Mouse (Mus musculus): ENCODE data around the gene Stk11. TPM values are rescaled to one million over a fixed set of nuclear protein-coding genes. Genes with fewer than 3 reads are reported as not detected.
A peak's percentile ranks its signal among the peaks of the same experiment; 100 is the strongest.

Gene Stk11
- polyA plus RNA-seq, 1 experiment from 2014 or later, result 13.8 TPM

- peaks cover 54% of the 10 kb centered on the region for H3K36me3 ChIP-seq (ENCODE audit: control insufficient read depth, insufficient read depth)
- H3K27me3 ChIP-seq (ENCODE audit: control insufficient read depth, insufficient read depth, low read length), result no peaks in the 10 kb centered on the region
- no peak for ATAC-seq (replicated peaks; ENCODE audit: extremely low read depth, insufficient read depth, low FRiP score)
- H3K4me1 ChIP-seq (ENCODE audit: control insufficient read depth, insufficient read depth, low read length), result peaks cover 75% of the 10 kb centered on the region
- H3K9ac ChIP-seq (ENCODE audit: low read length), result peak overlapping the region; percentile 4; the same call in 1 of the 2 replicates
- no peak overlapping the region for H3K27ac ChIP-seq (ENCODE audit: low read length)
- H3K4me2 ChIP-seq (ENCODE audit: low read depth, low read length), result no peak overlapping the region
- no peak overlapping the region for H3K4me3 ChIP-seq (ENCODE audit: low read length)
- no peaks in the 10 kb centered on the region for H3K9me3 ChIP-seq (replicated peaks; ENCODE audit: control insufficient read depth, low read length)
- 50% methylated on average over 1 of the region's 1 CpGs for WGBS
These were observed 39.7 kb downstream of the Stk11 start for GRCm38 (mm10) chr10:80155277-80155676.

- no peak overlapping the region for H3K4me2 ChIP-seq (ENCODE audit: low read depth, low read length)
- peaks cover 84% of the 10 kb centered on the region for H3K4me1 ChIP-seq (ENCODE audit: control insufficient read depth, insufficient read depth, low read length)
- no peaks in the 10 kb centered on the region for H3K9me3 ChIP-seq (replicated peaks; ENCODE audit: control insufficient read depth, low read length)
- WGBS, result 75% methylated on average over 29 of the region's 29 CpGs
- H3K27ac ChIP-seq (ENCODE audit: low read length), result peak overlapping the region; percentile 74
- no peak overlapping the region for H3K4me3 ChIP-seq (ENCODE audit: low read length)
- ATAC-seq (replicated peaks; ENCODE audit: extremely low read depth, insufficient read depth, low FRiP score), result no peak
- H3K27me3 ChIP-seq (ENCODE audit: control insufficient read depth, insufficient read depth, low read length), result no peaks in the 10 kb centered on the region
- peaks cover 54% of the 10 kb centered on the region for H3K36me3 ChIP-seq (ENCODE audit: control insufficient read depth, insufficient read depth)
- no peak overlapping the region; the same call in 1 of the 2 replicates for H3K9ac ChIP-seq (ENCODE audit: low read length)
These were observed 40.6 kb downstream of the Stk11 start for GRCm38 (mm10) chr10:80156002-80156751.

- peak overlapping the region; percentile 14; the same call in 1 of the 2 replicates for H3K9ac ChIP-seq (ENCODE audit: low read length)
- no peak overlapping the region for H3K4me2 ChIP-seq (ENCODE audit: low read depth, low read length)
- H3K9me3 ChIP-seq (replicated peaks; ENCODE audit: control insufficient read depth, low read length), result no peaks in the 10 kb centered on the region
- H3K27me3 ChIP-seq (ENCODE audit: control insufficient read depth, insufficient read depth, low read length), result no peaks in the 10 kb centered on the region
- WGBS, result 40% methylated on average over 7 of the region's 7 CpGs
- H3K4me3 ChIP-seq (ENCODE audit: low read length), result no peak overlapping the region
- H3K4me1 ChIP-seq (ENCODE audit: control insufficient read depth, insufficient read depth, low read length), result peaks cover 86% of the 10 kb centered on the region
- ATAC-seq (replicated peaks; ENCODE audit: extremely low read depth, insufficient read depth, low FRiP score), result no peak
- H3K27ac ChIP-seq (ENCODE audit: low read length), result peak overlapping the region; percentile 74
- peaks cover 51% of the 10 kb centered on the region for H3K36me3 ChIP-seq (ENCODE audit: control insufficient read depth, insufficient read depth)
These were observed 41.1 kb downstream of the Stk11 start for GRCm38 (mm10) chr10:80156752-80157053.

GRCm38 (mm10) chr10:80157141-80157929 is 41.7 kb downstream of the Stk11 start:
- Histone ChIP-seq H3K27ac (ENCODE audit: low read length) (peak overlapping the region; percentile 74), H3K4me1 (ENCODE audit: control insufficient read depth, insufficient read depth, low read length) (peaks cover 86% of the 10 kb centered on the region), H3K9me3 (replicated peaks; ENCODE audit: control insufficient read depth, low read length) (no peaks in the 10 kb centered on the region), H3K9ac (ENCODE audit: low read length) (peak overlapping the region; percentile 52; the same call in 1 of the 2 replicates), H3K4me2 (ENCODE audit: low read depth, low read length) (no peak overlapping the region), H3K27me3 (ENCODE audit: control insufficient read depth, insufficient read depth, low read length) (no peaks in the 10 kb centered on the region), H3K36me3 (ENCODE audit: control insufficient read depth, insufficient read depth) (peaks cover 50% of the 10 kb centered on the region), H3K4me3 (ENCODE audit: low read length) (no peak overlapping the region)
- WGBS, result 53% methylated on average over 15 of the region's 15 CpGs
- ATAC-seq (replicated peaks; ENCODE audit: extremely low read depth, insufficient read depth, low FRiP score), result no peak

- Histone ChIP-seq H3K4me3 (ENCODE audit: low read length) (no peak overlapping the region; the same call in 1 of the 2 replicates), H3K27me3 (ENCODE audit: control insufficient read depth, insufficient read depth, low read length) (no peaks in the 10 kb centered on the region), H3K4me2 (ENCODE audit: low read depth, low read length) (peak overlapping the region; percentile 74), H3K4me1 (ENCODE audit: control insufficient read depth, insufficient read depth, low read length) (peaks cover 79% of the 10 kb centered on the region), H3K36me3 (ENCODE audit: control insufficient read depth, insufficient read depth) (peaks cover 39% of the 10 kb centered on the region), H3K9me3 (replicated peaks; ENCODE audit: control insufficient read depth, low read length) (no peaks in the 10 kb centered on the region), H3K27ac (ENCODE audit: low read length) (peak overlapping the region; percentile 98), H3K9ac (ENCODE audit: low read length) (peak overlapping the region; percentile 49)
- 11% methylated on average over 18 of the region's 18 CpGs for WGBS
- no peak; the same call in 1 of the 2 replicates for ATAC-seq (replicated peaks; ENCODE audit: extremely low read depth, insufficient read depth, low FRiP score)
These were observed 42.8 kb downstream of the Stk11 start for GRCm38 (mm10) chr10:80158307-80158986.

GRCm38 (mm10) chr10:80159021-80159560 is 43.5 kb downstream of the Stk11 start:
- peak overlapping the region; percentile 98 for H3K27ac ChIP-seq (ENCODE audit: low read length)
- no peaks in the 10 kb centered on the region for H3K27me3 ChIP-seq (ENCODE audit: control insufficient read depth, insufficient read depth, low read length)
- peaks cover 80% of the 10 kb centered on the region for H3K4me1 ChIP-seq (ENCODE audit: control insufficient read depth, insufficient read depth, low read length)
- H3K9ac ChIP-seq (ENCODE audit: low read length), result peak overlapping the region; percentile 49
- peak overlapping the region; percentile 51 for H3K4me3 ChIP-seq (ENCODE audit: low read length)
- peaks cover 33% of the 10 kb centered on the region for H3K36me3 ChIP-seq (ENCODE audit: control insufficient read depth, insufficient read depth)
- no peaks in the 10 kb centered on the region for H3K9me3 ChIP-seq (replicated peaks; ENCODE audit: control insufficient read depth, low read length)
- H3K4me2 ChIP-seq (ENCODE audit: low read depth, low read length), result peak overlapping the region; percentile 74
- ATAC-seq (replicated peaks; ENCODE audit: extremely low read depth, insufficient read depth, low FRiP score), result peak; percentile 0; the same call in 1 of the 2 replicates
- WGBS, result 7% methylated on average over 12 of the region's 12 CpGs

GRCm38 (mm10) chr10:80159561-80160454 is 44.2 kb downstream of the Stk11 start:
- Histone ChIP-seq H3K27me3 (ENCODE audit: control insufficient read depth, insufficient read depth, low read length) (no peaks in the 10 kb centered on the region), H3K9me3 (replicated peaks; ENCODE audit: control insufficient read depth, low read length) (no peaks in the 10 kb centered on the region), H3K27ac (ENCODE audit: low read length) (peak overlapping the region; percentile 98), H3K9ac (ENCODE audit: low read length) (peak overlapping the region; percentile 75), H3K4me2 (ENCODE audit: low read depth, low read length) (peak overlapping the region; percentile 74), H3K4me3 (ENCODE audit: low read length) (peak overlapping the region; percentile 51), H3K4me1 (ENCODE audit: control insufficient read depth, insufficient read depth, low read length) (peaks cover 79% of the 10 kb centered on the region), H3K36me3 (ENCODE audit: control insufficient read depth, insufficient read depth) (peaks cover 26% of the 10 kb centered on the region)
- peak; percentile 79 for ATAC-seq (replicated peaks; ENCODE audit: extremely low read depth, insufficient read depth, low FRiP score)
- WGBS, result under 1% methylated on average over 55 of the region's 55 CpGs
